Mouse (Mus musculus) C2C12 (cell line): ENCODE results near the gene Trip4. TPM values are rescaled to one million over a fixed set of nuclear protein-coding genes. Genes with fewer than 3 reads are reported as not detected.

ENCODE experiments used
- H3K27me3 ChIP-seq: one replicate; pipeline ENCODE4 v1.6.1; 2011; ENCODE audit not compliant: control insufficient read depth, insufficient read depth, insufficient read length
- H3K36me3 ChIP-seq: one replicate; pipeline ENCODE4 v1.6.1; 2011; ENCODE audit not compliant: control insufficient read depth, insufficient read depth
- H3K4me3 ChIP-seq: one replicate; pipeline ENCODE4 v1.5.1; 2011; ENCODE audit warnings: mild to moderate bottlenecking, control low read depth; ENCODE audit not compliant: poor library complexity, insufficient read depth, severe bottlenecking
- H3K79me2 ChIP-seq: one replicate; pipeline ENCODE4 v1.6.1; 2011; ENCODE audit not compliant: control insufficient read depth, insufficient read depth
- H3K79me3 ChIP-seq: one replicate; pipeline ENCODE4 v1.6.1; 2011; ENCODE audit warnings: low read depth, control low read depth
- H3ac ChIP-seq: one replicate; pipeline ENCODE3; 2011; ENCODE audit warnings: low read depth; ENCODE audit not compliant: control insufficient read depth, insufficient read length
- CEBPB ChIP-seq: IDR thresholded peaks from one replicate; pipeline ENCODE4 v1.6.1; 2011; ENCODE audit warnings: low read depth, mild to moderate bottlenecking, control low read depth, moderate library complexity
- CTCF ChIP-seq: IDR thresholded peaks from one replicate; pipeline ENCODE4 v1.5.1; 2011; ENCODE audit not compliant: control insufficient read depth, insufficient read depth, insufficient read length
- FOSL1 ChIP-seq: IDR thresholded peaks from one replicate; pipeline ENCODE4 v1.8.0; 2011; ENCODE audit warnings: mild to moderate bottlenecking, low read length; ENCODE audit not compliant: poor library complexity, insufficient read depth, severe bottlenecking
- MAX ChIP-seq: IDR thresholded peaks from one replicate; pipeline ENCODE4 v1.6.1; 2011; ENCODE audit warnings: mild to moderate bottlenecking, control low read depth
- MYOD1 ChIP-seq: IDR thresholded peaks from one replicate; pipeline ENCODE4 v1.6.1; 2011; ENCODE audit warnings: low read depth; ENCODE audit not compliant: control insufficient read depth, insufficient read length
- MYOG ChIP-seq: IDR thresholded peaks from one replicate; pipeline ENCODE4 v1.6.1; 2011; ENCODE audit not compliant: control insufficient read depth, insufficient read length; ENCODE audit errors: extremely low read depth
- USF1 ChIP-seq: IDR thresholded peaks from one replicate; pipeline ENCODE4 v1.6.1; 2011; ENCODE audit warnings: low read depth, mild to moderate bottlenecking, control low read depth, moderate library complexity
- long read RNA-seq, 2 experiments: library from polyadenylated mRNA; unstranded; transcript quantifications; one replicate each; pipeline ENCODE4 v2.0.0; 2019 to 2020
- polyA plus RNA-seq: library from polyadenylated mRNA; unstranded; fragments of >200 nt; fragmentation: generic; extraction: Trizol; gene quantifications from one replicate; pipeline ENCODE4 v1.2.1, GENCODE M21; 2012; ENCODE audit warnings: missing spikeins

Trip4 gene
- 6.2 TPM for polyA plus RNA-seq
- long read RNA-seq, experiment 1, transcript Trip4-201 (13 exons, 1,999 nt): major isoform, 9 of 21 reads
- long read RNA-seq, experiment 1, partial matches to known transcripts: 0 of 21 reads
- long read RNA-seq, experiment 1, other reads (novel, unspliced or antisense): 9 of 21 reads
- long read RNA-seq, experiment 2, transcript Trip4-203 (12 exons, 3,915 nt): minor isoform, 8 of 124 reads
- long read RNA-seq, experiment 2, transcript Trip4-201 (13 exons, 1,999 nt): major isoform, 103 of 124 reads
- long read RNA-seq, experiment 2, partial matches to known transcripts: 3 of 124 reads
- long read RNA-seq, experiment 2, other reads (novel, unspliced or antisense): 10 of 124 reads

- Histone ChIP-seq H3K4me3 (peak within 1 kb of the TSS; percentile 63), H3K27me3 (no peaks in the 10 kb centered on the region), H3K36me3 (peaks cover 13% of the 10 kb centered on the region), H3K79me2 (peaks cover 48% of the 10 kb centered on the region), H3ac (peak within 1 kb of the TSS; percentile 62), H3K79me3 (peaks cover 38% of the 10 kb centered on the region)
- TF ChIP-seq CTCF: no peak
These were observed at the start of gene Trip4, which contains the start of gene Csnk1g1 for GRCm38 (mm10) chr9:65908394-65909300. Gene Trip4 (minus strand): TSS chr9:65908794. Gene Csnk1g1 (plus strand): TSS chr9:65908924.

DNA sequence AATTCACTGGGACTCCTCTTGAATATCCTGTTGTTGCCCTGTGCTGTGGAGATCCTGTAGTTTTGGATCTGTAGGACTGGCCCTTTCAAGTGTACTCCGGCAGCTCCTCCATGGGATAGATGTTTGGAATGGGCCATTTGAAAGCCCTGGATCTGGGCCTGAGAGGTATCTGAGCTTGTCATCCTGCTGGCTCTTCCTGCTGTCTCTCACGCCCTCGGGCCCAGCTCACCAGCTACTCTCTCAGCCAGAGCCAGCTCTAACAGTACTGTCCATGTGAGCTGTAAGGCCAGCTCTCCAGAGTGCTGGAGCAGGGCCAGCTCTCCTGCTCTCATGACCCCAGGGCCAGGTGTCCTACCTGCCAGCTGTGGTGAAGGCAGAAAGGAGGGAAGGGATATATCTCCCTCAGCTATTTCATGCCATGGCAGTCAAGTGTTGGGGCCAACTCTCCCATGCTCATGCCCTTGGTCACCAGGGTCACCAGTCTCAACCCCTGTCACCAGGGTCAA is 42.5 kb upstream of the Trip4 start:
- Histone ChIP-seq H3K4me3 (no peak overlapping the region), H3K27me3 (no peaks in the 10 kb centered on the region), H3K79me3 (peaks cover 9% of the 10 kb centered on the region), H3ac (no peak overlapping the region), H3K36me3 (peaks cover 10% of the 10 kb centered on the region), H3K79me2 (peaks cover 11% of the 10 kb centered on the region)
- no peak for TF ChIP-seq MYOG
- TF ChIP-seq MYOD1: no peak
- no peak for TF ChIP-seq MAX
- TF ChIP-seq FOSL1: no peak
- TF ChIP-seq CEBPB: no peak

DNA sequence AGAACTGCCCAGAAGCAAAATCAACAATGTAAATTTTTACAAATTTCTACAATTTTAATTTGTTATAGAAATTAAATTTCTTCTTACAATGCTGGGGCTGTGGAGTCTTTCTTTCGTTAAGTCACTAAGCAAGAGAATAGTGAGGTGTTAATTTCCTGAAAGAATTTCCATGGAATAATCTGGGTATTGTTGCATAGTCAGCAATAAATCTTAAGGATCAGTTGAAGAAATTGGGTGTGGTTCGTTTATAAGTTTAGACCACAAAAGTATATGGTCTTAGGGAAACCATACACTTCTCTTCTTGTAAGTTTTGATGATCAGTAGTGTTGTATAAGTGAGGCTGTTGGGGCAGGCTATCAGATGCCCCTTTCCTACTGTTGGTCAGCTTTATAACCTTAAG is 29.0 kb upstream of the Trip4 start:
- Histone ChIP-seq H3K27me3 (no peaks in the 10 kb centered on the region), H3K36me3 (no peaks in the 10 kb centered on the region), H3K79me3 (peaks cover 30% of the 10 kb centered on the region), H3K79me2 (peaks cover 72% of the 10 kb centered on the region), H3ac (no peak overlapping the region), H3K4me3 (no peak overlapping the region)
- TF ChIP-seq CTCF: no peak
- TF ChIP-seq MAX: no peak
- TF ChIP-seq FOSL1: no peak
- no peak for TF ChIP-seq MYOD1
- no peak for TF ChIP-seq CEBPB
- no peak for TF ChIP-seq USF1
- no peak for TF ChIP-seq MYOG

DNA sequence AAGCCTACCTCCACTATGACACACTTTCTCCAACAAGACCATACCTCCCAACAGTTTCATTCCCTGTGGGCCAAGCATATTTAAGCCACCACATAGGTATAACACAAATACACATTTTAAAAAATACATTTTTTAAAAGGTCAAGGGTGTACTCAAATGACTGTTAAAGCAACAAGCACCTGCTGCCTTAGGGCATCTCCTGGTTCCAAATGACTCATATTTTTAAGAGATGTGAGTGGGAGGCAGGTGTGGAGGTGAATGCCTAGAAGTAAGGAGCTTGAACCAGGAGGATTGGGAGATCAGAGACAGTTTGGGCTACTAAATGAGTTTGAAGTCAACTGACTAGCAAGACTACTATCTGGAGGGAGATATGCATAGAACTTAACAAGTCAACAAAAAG is 21.2 kb upstream of the Trip4 start:
- H3K79me2 ChIP-seq: peaks cover 99% of the 10 kb centered on the region
- H3K79me3 ChIP-seq: peaks cover 50% of the 10 kb centered on the region
- H3K36me3 ChIP-seq: peaks cover 4% of the 10 kb centered on the region
- TF ChIP-seq CTCF: no peak
- no peak for TF ChIP-seq CEBPB
- no peak for TF ChIP-seq MAX
- TF ChIP-seq MYOG: no peak
- no peak overlapping the region for H3K4me3 ChIP-seq
- H3K27me3 ChIP-seq: no peaks in the 10 kb centered on the region
- no peak overlapping the region for H3ac ChIP-seq

- H3K79me3 ChIP-seq: peaks cover 44% of the 10 kb centered on the region
- H3K79me2 ChIP-seq: peaks cover 99% of the 10 kb centered on the region
- peaks cover 4% of the 10 kb centered on the region for H3K36me3 ChIP-seq
- no peak overlapping the region for H3K4me3 ChIP-seq
- H3ac ChIP-seq: no peak overlapping the region
- no peaks in the 10 kb centered on the region for H3K27me3 ChIP-seq
- TF ChIP-seq FOSL1 (no peak), MYOG (no peak), USF1 (no peak), CTCF (no peak), CEBPB (no peak), MYOD1 (no peak), MAX (no peak)
These were observed 19.9 kb upstream of the Trip4 start for GRCm38 (mm10) chr9:65928456-65928855.
